Mouse (Mus musculus): ENCODE measurements around the gene Tgfb1. TPM values are rescaled to one million over a fixed set of nuclear protein-coding genes. Genes with fewer than 3 reads are reported as not detected.

Gene Tgfb1
- total RNA-seq, 2 experiments from 2014 or later, result 8.5 to 10.1 TPM

DNA sequence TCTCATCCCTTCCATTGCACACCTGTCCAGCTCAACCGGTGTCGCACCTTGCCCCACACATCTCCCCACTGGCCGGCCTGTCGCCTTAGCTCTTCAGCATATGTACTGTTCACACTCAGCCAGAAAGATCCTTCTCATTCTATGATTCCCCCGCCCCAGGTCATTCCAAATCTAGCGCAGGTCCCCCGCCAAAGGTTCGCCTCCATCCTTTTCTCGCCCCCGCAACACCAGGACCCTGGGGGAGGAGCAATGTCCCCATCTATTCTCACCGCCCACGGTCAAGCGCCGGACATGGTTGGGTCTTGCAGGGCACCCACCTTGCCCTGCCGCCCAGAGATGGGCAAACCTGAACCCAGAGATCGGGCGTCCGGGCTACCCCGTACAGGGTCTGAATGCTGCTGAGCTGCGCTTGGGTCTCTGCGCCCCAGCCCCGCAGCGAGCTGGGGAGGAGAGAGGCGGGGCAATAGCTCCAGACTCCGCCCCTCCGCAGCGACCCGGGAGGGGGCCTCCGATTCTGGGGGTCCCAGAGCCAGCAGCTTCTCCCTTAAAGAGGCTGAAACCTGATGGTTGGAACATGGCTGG, 12.0 kb upstream of the Tgfb1 start, which contains the start of gene Tmem91:
Gene Tmem91, minus strand, starts transcription at position 448 of the 582 bp plus-strand sequence.
- DNase-seq, result no peak
- intact Hi-C loops (cut with DNase I), result no loop called here

DNA sequence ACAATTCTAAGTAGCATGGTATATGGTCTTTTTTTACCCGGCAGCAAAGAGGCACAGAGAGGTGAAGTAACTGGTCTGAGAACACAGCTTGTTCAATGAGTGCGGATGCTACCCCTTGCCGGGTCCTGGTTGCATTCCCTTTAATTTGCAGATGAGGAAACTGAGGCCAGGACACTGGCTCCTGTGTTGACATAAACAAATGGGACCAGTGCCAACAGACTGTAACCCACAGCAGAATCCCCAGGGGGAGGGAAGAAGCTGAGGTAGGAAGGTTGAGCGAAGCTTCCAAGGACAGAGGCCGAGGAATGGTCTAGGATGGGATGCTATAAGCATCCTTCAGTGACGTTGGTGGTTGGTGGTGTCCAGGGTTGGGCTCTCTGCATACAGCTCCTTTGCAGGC, 11.4 kb upstream of the Tgfb1 start:
- intact Hi-C loops (cut with DNase I), result no loop called here
- no peak for DNase-seq

DNA sequence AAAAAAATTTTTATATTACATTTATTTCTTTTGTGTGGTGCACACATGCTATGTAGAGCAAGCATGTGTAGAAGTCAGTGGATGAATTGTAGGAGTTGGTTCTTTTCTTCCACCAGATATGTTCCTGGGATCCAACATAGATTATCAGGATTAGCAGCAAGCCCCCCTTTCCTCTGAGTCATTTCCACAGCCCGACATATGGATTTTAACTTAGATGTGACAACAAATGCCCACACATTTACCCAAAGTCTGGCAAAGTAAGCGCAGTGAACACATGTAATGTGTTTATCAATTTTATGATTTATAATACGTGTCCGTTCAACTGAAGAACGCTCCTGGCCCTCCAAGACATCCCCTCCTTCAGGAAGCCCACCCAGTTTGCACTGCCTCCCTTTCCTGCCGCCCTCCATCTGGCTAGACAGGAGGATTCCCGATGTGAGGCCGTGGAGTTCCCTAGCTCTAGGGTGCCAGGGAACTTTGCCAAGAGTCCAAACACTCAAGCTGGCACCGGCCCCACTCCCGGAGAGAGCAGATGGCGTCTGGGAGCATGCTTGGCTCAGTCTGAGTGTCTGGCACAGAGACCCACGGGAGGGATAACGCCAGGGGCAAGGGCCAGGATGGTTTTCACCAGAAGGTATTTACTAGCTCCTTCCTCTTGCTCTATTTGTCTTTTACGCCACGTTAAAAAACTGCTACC, 10.6 kb upstream of the Tgfb1 start:
- peak; percentile 99 for DNase-seq

GRCm38 (mm10) chr7:25677013-25677412, 9.8 kb upstream of the Tgfb1 start:
- intact Hi-C loops (cut with DNase I), result no loop called here
- no peak for DNase-seq

More for the DNA sequence above, 10.6 kb upstream of the Tgfb1 start:
- intact Hi-C loops (cut with DNase I), result no loop called here

- DNase-seq, result no peak
- intact Hi-C loops (cut with DNase I), result no loop called here
Observed at GRCm38 (mm10) chr7:25679971-25680370, 6.8 kb upstream of the Tgfb1 start.

GRCm38 (mm10) chr7:25680514-25681258, 6.1 kb upstream of the Tgfb1 start, which contains the start of gene B9d2:
Gene B9d2, plus strand, starts transcription at chr7:25680780.
- peak; percentile 96 for DNase-seq
- intact Hi-C loops (cut with DNase I), result no loop called here

GRCm38 (mm10) chr7:25681341-25682231, 5.2 kb upstream of the Tgfb1 start:
- intact Hi-C loops (cut with DNase I), result no loop called here
- DNase-seq, result no peak

- no peak for DNase-seq
- intact Hi-C loops (cut with DNase I), result no loop called here
Observed at GRCm38 (mm10) chr7:25683474-25684180, 3.2 kb upstream of the Tgfb1 start.

DNA sequence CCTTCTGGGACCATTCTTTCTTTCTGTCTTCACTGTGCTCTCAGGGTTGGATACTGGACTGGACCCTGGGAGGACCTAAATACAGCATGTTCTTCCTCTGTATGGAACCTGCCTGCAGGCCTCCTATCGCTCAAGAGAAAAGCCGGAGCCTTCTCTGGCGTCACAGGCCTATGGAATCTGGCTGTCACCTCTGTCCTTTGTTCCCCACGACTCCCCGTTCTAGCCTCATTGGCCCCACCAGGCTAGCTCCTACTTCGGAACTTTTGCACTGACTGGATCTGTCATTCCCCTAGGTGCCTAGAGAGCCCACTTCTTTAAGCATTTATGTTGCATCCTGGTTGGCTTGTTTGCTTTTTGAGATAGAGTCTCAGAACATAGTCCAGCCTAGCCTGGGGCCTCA, 2.1 kb upstream of the Tgfb1 start:
- intact Hi-C loops (cut with DNase I), result no loop called here
- no peak for DNase-seq

- no peak for DNase-seq
- intact Hi-C loops (cut with DNase I), result no loop called here
Observed at GRCm38 (mm10) chr7:25685926-25686470, 804 bp upstream of the Tgfb1 start.

DNA sequence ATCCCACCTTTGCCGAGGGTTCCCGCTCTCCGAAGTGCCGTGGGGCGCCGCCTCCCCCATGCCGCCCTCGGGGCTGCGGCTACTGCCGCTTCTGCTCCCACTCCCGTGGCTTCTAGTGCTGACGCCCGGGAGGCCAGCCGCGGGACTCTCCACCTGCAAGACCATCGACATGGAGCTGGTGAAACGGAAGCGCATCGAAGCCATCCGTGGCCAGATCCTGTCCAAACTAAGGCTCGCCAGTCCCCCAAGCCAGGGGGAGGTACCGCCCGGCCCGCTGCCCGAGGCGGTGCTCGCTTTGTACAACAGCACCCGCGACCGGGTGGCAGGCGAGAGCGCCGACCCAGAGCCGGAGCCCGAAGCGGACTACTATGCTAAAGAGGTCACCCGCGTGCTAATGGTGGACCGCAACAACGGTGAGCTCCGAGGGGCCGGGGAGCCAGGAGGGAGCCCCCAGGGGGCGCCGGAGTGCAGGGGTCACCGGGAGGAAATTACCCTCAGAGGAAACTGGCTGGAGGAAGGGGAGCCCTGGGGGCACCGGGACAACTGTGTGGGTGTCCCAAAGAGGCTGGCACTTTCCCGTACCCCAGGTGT, 1.1 kb downstream of the Tgfb1 start:
- intact Hi-C loops (cut with DNase I), result no loop called here

DNA sequence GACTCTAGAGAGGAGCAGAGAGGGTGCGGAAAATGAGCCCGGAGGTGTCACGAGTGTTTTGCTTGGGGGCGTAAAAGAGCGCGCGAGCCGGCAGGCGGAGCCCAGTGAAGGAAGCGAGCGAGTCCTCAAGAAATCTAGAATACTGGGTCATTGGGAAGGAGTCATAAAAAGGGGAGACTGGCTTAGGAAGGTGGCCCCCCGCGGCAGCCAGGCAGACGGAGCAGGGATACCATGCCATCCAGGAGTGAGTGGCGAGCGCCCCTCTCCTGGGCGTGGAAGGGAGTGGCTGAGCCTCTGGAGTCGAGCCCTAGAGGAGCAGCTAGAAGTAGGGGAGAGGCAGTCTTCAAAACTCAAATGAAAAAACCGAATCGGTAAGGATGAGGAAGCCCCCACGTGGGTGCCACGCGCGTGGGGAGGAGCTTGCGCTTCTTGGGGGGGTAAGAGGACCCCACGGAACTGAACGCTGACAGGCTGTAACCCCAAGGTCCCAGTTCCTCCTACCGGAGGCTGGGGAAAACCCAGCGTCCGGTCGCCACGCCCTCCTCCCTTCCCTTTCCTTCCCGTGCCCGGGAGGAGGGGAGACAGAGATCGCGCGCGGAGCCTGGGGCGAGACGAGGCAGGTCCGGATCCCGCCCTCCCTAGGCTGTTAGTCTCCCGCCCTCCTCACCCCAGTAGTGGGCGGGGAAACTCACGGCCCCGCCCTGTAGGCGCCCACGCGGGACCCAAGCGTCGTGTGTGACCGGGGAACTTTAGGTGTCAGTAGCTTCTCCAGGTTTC, 2.2 kb downstream of the Tgfb1 start:
- intact Hi-C loops (cut with DNase I), result no loop called here
- DNase-seq, result no peak

More for the DNA sequence above, 1.1 kb downstream of the Tgfb1 start:
- DNase-seq, result no peak

- intact Hi-C loops (cut with DNase I), result no loop called here
Observed at GRCm38 (mm10) chr7:25689603-25690021, 2.8 kb downstream of the Tgfb1 start.

DNA sequence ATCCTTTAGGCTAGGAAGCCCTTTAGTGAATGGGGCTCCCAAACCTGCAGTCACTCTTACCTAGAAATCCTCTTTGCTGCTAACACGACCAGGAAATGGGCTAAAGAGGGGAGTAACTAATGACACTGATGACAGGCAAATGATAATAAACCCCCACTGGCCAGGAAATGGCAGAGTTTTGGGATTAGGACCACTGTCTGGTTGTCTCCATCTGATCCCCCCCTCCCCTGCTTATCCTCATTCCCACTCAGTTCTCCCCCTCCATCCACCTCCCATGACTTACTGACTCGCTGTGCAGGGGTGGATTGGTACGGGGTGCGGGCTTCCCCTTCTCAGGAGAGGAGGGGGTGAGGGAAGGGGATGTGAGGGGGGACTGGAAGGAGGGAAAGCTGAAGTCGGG, 3.2 kb downstream of the Tgfb1 start:
- intact Hi-C loops (cut with DNase I), result no loop called here

More at GRCm38 (mm10) chr7:25689603-25690021, 2.8 kb downstream of the Tgfb1 start:
- no peak for DNase-seq

GRCm38 (mm10) chr7:25694104-25694503, 7.3 kb downstream of the Tgfb1 start:
- no peak for DNase-seq
- intact Hi-C loops (cut with DNase I), result no loop called here

More for the DNA sequence above, 3.2 kb downstream of the Tgfb1 start:
- no peak for DNase-seq

GRCm38 (mm10) chr7:25699851-25700250, 13.0 kb downstream of the Tgfb1 start:
- no peak for DNase-seq
- intact Hi-C loops (cut with DNase I), result no loop called here

DNA sequence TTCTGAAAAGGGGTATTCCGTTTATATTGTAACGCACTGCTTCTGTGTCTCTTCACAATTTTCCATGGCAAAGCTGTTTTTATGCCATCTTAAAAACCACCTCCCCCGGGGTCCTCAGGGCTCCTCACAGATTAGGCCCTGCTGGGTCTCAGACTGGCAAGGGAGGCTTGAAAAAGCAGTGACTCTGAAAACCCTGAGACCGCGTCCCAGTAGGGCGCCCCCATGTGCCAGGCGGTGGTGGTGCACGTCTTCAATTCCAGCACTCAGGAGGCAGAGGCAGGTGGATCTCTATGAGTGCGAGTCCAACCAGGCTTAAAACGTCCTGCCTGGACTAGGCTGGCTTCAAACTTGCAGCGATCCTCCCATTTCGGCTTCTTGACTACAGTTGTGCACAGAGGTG, 13.9 kb downstream of the Tgfb1 start:
- intact Hi-C loops (cut with DNase I), result no loop called here
- DNase-seq, result no peak

DNA sequence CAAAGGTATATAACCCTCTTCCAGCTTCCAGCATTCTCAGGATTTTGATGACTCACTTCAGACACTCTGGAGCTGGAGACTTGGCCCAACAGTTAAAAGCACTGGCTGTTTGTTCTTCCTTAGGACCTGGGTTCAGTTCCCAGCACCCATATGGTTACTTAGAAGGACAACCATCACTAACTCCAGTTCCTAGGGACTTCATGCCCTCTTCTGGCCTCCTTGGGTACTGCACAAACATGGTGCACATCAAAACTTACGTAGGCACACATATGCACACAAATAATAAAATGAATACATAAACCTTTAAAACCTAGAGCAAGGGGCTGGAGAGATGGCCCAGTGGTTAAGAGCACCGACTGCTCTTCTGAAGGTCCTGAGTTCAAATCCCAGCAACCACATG, 15.5 kb downstream of the Tgfb1 start:
- DNase-seq, result no peak
- intact Hi-C loops (cut with DNase I), result no loop called here

Measured in left cerebral cortex, postnatal 4 days (tissue).